Mouse (Mus musculus) bone marrow, adult 2 months (tissue): ENCODE measurements around the gene Cblc. TPM values are rescaled to one million over a fixed set of nuclear protein-coding genes. Genes with fewer than 3 reads are reported as not detected.

Experiments
- H3K27ac ChIP-seq: fragments of 200-500 bp; 2 replicates; pipeline ENCODE4 v1.5.1; 2012; ENCODE audit warnings: low read depth, mild to moderate bottlenecking, control low read depth, inconsistent platforms, low read length; ENCODE audit not compliant: control insufficient read depth, poor library complexity, insufficient read depth
- H3K4me1 ChIP-seq: fragments of 200-500 bp; 2 replicates; pipeline ENCODE4 v1.6.1; 2011; ENCODE audit warnings: low read length; ENCODE audit not compliant: control insufficient read depth, insufficient read depth
- H3K4me3 ChIP-seq: fragments of 200-500 bp; replicated peaks from 2 replicates; pipeline ENCODE3; 2011; ENCODE audit warnings: mild to moderate bottlenecking, low read depth, low read length, control low read depth; ENCODE audit not compliant: control insufficient read depth
- CTCF ChIP-seq: fragments of 200-500 bp; IDR thresholded peaks from 2 replicates; pipeline ENCODE4 v1.5.1; 2011; ENCODE audit warnings: low read length, control low read depth; ENCODE audit not compliant: control insufficient read depth, insufficient read depth
- POLR2A ChIP-seq: fragments of 200-500 bp; IDR thresholded peaks from 2 replicates; pipeline ENCODE4 v1.6.1; 2011; ENCODE audit warnings: low read depth, mild to moderate bottlenecking, control low read depth, low read length, borderline replicate concordance; ENCODE audit not compliant: control insufficient read depth
- WGBS: fragments of 180-500 bp; shearing (Covaris S2); methylation state at CpG from one replicate; pipeline ENCODE4 v1.1.7; 2018; 5-methylcytosine and 5-hydroxymethylcytosine counted together
- polyA plus RNA-seq: library from polyadenylated mRNA; stranded (reverse); fragments of >200 nt; gene quantifications from 2 replicates; pipeline ENCODE4 v1.2.4, GENCODE M21; 2011; ENCODE audit warnings: low replicate concordance; ENCODE audit not compliant: missing spikeins, insufficient read depth, insufficient read length

Cblc gene
- polyA plus RNA-seq, 1 experiment: not detected

DNA sequence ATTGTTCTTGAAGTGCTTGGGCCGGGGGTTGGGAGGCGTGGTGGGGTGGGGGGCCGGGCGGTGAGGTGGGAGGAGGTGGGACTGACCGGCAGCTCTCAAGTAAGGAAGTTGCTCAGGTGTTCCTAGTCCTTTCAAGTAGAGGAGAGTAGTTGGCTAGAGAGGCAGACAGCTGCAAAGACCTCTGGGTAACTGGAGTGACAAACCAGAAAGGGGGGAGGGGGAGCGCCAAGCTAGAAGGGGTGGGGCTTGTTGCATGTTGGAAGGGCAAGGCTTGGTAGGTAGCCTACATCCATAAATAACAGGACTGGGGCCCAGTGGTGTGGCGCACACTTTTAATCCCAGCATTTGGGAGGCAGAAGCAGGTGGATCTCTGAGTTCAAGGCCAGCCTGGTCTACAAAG, 14.9 kb downstream of the Cblc start:
- 83% methylated on average over 7 of the region's 7 CpGs for WGBS
- Histone ChIP-seq H3K4me1 (no peaks in the 10 kb centered on the region), H3K4me3 (no peak overlapping the region), H3K27ac (no peak overlapping the region)
- TF ChIP-seq POLR2A (no peak), CTCF (no peak)

DNA sequence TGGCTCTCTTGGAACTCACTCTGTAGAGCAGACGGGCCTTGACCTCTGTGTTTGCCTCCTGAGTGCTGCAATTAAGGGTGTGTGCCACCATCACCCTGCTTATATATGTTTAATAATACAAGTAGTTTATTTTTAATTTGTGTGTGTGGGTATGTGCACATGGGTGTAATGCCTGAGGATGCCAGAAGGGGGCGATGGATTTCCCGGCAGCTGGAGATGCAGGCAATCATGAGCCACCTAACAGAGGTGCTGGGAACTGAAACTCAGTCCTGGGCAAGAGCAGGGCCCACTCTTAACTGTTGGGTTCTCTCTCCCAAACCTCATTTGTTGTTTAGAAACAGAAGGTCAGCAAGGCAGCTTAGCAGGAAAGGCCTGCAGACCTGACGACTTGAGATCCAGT, 16.7 kb downstream of the Cblc start:
- 80% methylated on average over 4 of the region's 4 CpGs for WGBS

GRCm38 (mm10) chr7:19778645-19779044, 18.0 kb downstream of the Cblc start:
- no peak overlapping the region for H3K4me3 ChIP-seq
- no peak for TF ChIP-seq POLR2A
- TF ChIP-seq CTCF: no peak
- 79% methylated on average over 8 of the region's 8 CpGs for WGBS
- no peaks in the 10 kb centered on the region for H3K4me1 ChIP-seq
- H3K27ac ChIP-seq: no peak overlapping the region

More for the DNA sequence above, 16.7 kb downstream of the Cblc start:
- Histone ChIP-seq H3K4me1 (no peaks in the 10 kb centered on the region), H3K27ac (no peak overlapping the region), H3K4me3 (no peak overlapping the region)
- TF ChIP-seq CTCF: no peak
- TF ChIP-seq POLR2A: no peak

DNA sequence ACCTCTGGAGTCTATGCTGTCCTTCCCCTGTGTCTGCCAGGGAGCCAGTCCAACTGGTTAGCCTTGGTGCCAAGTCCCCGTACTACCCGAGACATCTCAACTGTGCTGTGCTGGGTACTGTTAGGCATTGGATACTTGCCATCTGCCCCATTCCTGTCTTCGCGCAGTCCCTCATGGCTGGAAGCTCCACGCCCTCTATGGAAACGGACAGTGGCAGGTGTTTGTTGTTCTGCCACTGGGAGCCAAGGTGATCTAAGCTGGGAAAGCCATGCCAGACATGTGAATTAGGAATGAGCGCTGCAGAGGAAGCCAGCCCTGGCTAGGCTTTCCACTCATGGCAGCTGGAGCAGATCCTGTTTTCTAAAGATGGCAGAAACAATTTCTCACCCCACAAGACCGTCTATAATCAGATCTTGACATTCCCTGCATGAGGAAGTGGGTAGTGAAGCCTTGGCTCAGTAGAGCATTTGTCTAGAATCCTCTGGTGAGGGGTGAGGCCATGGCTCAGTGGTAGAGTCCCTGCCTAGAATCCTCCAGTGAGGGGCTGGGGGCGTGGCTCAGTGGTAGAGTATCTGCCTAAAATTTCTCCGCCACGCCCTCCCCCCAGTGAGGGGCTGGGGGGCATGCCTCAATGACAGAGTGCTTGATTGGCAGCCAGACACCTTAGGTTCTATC, 19.4 kb downstream of the Cblc start:
- Histone ChIP-seq H3K27ac (no peak overlapping the region), H3K4me1 (no peaks in the 10 kb centered on the region), H3K4me3 (no peak overlapping the region)
- TF ChIP-seq POLR2A (no peak), CTCF (no peak)
- WGBS: 79% methylated on average over 11 of the region's 11 CpGs

DNA sequence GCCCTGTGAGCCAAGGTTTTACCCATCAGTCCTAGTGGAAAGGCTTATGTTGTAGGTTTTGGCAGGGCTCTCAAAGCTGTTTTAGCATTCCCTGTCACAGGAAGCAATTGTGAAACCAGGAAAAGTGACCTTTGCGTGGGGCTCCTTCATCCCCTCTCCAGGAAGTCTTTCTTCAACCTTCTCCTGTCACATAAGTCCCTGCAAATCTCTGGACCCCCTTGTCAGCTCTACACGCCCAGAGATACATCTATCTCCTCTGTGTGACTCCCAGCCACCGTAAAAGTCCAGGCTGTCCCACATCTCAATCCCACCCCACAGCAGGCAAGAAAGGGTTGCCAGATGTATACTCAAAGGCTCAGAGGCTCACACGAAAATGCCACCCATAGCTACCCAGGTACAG, 24.9 kb downstream of the Cblc start:
- H3K27ac ChIP-seq: no peak overlapping the region
- no peak overlapping the region for H3K4me3 ChIP-seq
- 59% methylated on average over 4 of the region's 4 CpGs for WGBS
- no peaks in the 10 kb centered on the region for H3K4me1 ChIP-seq
- TF ChIP-seq CTCF (no peak), POLR2A (no peak)

DNA sequence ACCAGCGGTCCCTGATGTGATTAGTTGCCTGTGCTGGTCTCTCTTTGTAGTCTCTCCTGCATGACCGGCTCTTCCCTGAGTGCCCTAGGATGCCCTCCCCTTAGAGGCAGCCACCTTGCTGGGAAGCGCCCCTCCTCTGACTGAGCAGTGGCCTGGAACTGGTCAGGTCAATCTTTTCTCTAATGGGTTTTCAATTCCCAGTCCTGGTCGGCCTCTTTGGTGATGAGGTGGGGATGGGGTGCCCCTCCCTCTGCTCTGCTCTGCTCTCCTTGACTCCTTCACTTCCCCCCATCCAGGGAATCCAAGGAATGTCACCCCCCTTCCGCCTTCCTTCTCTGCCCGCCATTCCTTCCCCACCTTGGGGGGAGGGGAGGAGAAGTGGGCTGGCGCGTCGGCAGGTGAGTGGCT, 25.6 kb downstream of the Cblc start, which contains the start of gene Bcam:
Gene Bcam, minus strand, starts transcription at position 33 of the 408 bp plus-strand sequence.
- TF ChIP-seq POLR2A (no peak), CTCF (no peak)
- WGBS: 55% methylated on average over 9 of the region's 9 CpGs
- no peak within 1 kb of the TSS for H3K4me3 ChIP-seq
- no peaks in the 10 kb centered on the region for H3K4me1 ChIP-seq
- H3K27ac ChIP-seq: no peak within 1 kb of the TSS

GRCm38 (mm10) chr7:19770375-19770754, 26.2 kb downstream of the Cblc start:
- Histone ChIP-seq H3K4me1 (no peaks in the 10 kb centered on the region), H3K27ac (no peak overlapping the region), H3K4me3 (no peak overlapping the region)
- under 1% methylated on average over 28 of the region's 28 CpGs for WGBS
- TF ChIP-seq CTCF (no peak), POLR2A (0 out of 2 replicates have a peak, but pooled peaks have one; percentile 15)

DNA sequence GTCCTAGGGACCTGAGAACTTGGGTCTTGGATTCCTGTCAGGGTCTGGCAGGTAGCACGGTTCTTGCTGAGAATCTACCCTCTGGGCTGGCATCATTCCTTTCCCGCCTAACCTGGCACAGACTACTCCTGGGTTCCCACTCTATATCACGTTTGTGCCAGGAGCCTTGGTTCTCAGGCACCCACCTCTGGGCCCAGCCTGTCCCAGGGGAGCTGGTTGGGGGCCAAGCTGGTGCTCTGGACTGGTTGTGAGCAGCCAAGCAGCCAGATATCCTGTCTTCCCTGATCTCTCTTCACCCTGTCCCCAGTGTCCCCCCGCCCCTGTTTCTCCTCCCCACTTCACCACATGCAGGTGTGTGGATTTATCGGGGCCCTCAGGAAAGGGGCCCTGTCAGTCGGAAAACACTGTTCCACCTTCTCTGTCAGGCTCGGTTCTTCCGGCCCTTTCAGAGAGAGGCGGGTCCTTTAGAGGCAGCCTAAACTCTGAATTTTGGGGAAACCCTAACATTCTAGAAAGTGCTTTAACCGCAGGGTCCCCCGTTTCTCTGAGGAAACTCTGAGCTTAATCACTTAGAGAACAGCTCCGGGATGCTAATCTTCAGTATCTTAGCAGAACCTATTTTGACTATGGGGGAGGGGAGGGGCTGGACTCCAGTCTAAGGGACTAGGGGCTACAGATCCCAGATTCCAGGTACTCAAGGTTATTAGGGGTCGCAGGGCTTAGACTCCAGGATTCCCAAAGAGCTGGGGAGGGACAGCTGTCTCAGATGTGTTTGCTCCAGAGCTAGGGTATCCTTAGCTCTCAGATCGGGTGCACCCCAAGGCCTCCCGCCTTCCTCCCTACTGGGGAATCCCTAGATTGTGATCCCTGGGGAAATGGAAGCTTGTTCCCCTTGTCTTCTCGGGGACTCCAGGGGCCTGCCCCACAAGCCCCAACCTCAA, 26.9 kb downstream of the Cblc start:
- WGBS: 11% methylated on average over 16 of the region's 16 CpGs
- Histone ChIP-seq H3K4me3 (no peak overlapping the region), H3K4me1 (no peaks in the 10 kb centered on the region), H3K27ac (no peak overlapping the region)
- TF ChIP-seq POLR2A (no peak), CTCF (no peak)
